Mouse (Mus musculus): ENCODE measurements around the gene Cap2.

Cap2 gene

DNA sequence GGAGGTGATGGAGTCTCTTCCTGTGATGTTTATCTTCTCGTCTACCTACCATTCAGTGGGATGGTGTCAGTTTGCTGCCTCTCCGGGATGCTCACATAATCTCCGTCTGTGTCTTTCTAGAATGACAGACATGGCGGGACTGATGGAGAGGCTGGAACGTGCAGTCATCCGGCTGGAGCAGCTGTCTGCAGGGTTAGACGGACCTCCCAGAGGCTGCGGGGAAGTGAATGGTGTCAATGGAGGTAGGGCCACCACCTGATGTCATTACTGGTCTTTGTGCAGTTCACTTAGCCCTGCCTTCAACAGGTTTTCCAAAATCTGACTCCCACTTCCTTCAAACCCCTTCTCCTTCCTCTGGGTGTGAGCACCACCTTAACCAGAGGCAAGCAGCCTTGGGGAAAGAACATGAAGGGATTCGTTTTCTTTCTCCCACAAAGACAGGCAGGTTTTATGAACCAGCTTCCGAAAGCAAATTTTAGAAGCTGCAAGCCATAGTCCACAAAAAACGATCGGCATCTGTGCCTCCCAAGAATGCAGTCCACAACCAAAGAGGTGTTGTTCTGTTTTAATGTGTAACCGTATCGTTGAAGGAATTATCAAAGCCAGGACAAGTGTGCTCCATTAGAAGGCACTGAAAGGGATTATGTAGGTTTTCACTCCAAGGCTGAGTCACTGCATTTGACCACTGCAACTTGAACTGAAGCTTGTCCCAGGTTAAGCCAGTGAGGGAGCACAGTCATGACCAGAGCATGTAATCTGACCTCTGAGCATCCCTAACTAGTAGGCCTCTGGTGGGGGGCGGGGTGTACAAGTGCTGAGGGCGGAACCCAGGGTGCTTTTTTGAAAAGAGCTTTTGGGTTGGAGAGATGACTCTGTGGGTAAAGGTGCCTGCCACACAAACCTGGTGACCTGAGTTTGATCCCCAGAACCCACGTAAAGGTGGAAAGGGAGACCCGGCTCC lies 23.9 kb downstream of the Cap2 start:
- no peak for DNase-seq (ENCODE audit: low spot score in 2 of 2)

GRCm38 (mm10) chr13:46526645-46527044 lies 25.0 kb downstream of the Cap2 start:
- DNase-seq (ENCODE audit: low spot score in 2 of 2), result no peak

- no peak for DNase-seq (ENCODE audit: low spot score in 2 of 2)
These were observed 25.7 kb downstream of the Cap2 start for GRCm38 (mm10) chr13:46527340-46527739.

DNA sequence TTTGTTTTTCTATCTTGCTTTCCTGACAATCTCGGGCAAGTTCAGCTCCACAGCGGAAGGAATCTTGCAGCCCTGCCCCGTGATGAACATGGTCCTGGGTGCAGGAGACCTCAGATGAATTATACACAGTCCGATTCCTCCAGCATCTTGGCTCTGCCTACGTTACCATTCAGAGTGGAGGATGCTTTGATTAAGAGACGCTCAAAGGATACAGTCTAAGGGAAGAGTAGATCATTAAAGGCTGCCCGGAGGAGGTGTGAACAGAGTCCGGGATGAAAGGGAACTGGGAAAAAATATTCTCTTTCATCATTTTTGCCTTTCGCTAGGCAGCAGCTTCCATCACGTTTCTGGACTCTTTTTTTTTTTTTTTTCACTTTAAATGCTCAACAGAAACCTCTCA lies 27.4 kb downstream of the Cap2 start:
- DNase-seq (ENCODE audit: low spot score in 2 of 2), result no peak

- no peak for DNase-seq (ENCODE audit: low spot score in 2 of 2)
These were observed 28.9 kb downstream of the Cap2 start for GRCm38 (mm10) chr13:46530546-46530945.

DNA sequence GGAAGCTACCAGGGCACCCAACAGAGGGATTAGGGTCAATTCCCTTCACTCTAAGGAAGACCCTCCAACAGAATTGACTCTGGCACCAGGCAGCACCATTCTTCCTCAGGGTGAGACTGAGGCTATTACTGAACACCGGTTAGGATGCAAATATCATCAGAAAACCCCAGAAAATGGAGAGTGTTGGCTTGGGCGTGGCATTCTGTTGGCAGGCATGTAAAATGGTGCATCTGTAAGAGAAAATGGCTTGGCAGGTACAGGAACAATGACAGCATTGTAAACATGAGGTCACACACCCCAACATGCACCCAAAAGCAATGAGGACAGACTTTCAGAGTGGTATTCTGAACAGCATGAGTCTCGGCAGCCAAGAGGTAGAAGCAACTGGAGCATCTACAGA lies 30.0 kb downstream of the Cap2 start:
- DNase-seq (ENCODE audit: low spot score in 2 of 2), result no peak

DNA sequence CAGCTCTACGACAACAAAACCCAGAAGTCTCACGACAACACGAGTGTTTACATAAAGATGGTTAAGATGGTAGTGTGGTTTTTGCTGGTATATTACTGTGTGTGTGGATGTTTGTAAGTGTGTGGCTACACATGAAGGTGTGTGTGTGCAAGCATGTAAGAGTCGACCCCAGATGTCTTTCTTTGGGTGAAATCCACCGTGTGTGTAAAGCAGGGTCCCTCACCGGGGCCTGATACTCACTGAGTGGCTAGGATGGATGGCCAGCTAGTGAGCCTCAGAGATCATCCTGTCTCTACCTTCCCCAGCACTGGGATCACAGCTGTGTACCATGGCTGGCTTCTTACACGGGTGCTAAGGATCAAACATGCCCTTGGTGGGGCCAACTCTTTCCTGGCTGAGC lies 30.6 kb downstream of the Cap2 start:
- no peak for DNase-seq (ENCODE audit: low spot score in 2 of 2)

DNA sequence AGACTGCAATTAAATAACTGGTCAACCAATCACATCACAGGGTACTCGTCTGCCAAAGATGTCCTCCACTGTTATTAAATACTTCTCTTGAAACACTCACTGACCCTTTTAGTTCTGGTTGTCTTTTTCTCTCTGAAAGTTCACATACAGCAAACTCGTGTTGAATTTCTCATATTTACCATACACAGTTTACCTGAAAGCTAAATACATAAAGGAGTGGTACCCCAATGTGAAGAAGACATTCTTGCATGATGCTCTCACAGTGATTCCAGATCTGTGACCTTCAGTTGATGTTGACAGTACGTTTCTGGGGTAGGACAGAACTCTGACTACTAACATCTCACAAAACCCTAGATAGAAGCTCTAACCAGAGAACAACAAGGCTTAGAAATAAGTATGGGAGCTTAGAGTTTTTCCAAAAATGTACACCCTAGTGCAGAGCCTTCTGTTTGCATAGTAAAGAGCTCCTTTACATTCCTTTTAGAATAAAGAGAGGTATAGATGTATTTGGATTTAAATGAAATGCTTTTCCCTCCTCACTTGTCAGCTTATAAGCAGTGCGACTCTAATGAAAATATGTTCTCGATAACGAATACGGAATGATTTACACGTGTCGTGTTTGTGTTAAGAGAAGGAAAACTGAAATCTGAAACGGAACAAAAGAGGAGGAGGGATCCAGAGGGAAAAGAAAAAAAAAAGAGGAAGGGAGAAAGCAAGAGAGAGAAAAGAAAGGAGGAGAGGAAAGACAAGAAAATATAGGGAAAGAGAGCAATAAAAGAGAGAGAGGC lies 31.9 kb downstream of the Cap2 start:
- no peak for DNase-seq (ENCODE audit: low spot score in 2 of 2)

- DNase-seq (ENCODE audit: low spot score in 2 of 2), result no peak
These were observed 32.7 kb downstream of the Cap2 start for GRCm38 (mm10) chr13:46534171-46534968.

GRCm38 (mm10) chr13:46534969-46535785 lies 33.5 kb downstream of the Cap2 start:
- DNase-seq (ENCODE audit: low spot score in 2 of 2), result no peak

DNA sequence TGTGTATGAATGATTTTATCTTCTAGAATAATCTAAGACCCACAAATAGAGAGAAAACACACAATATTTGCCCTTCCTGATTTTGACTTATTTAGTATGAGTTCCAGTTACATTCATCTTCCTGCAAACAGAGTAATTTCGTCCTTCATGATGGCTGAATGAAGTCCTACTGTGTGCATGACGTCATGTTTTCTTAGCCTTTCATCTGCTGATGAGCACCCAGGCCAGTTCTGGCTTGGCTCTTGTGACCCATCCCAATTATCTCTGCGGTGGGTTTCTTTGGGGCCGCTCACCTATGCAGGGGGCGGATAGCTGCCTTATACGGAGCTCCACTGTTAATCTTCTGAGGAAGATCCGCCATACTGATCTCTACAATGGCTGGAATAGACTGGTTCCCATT lies 37.6 kb downstream of the Cap2 start:
- no peak for DNase-seq (ENCODE audit: low spot score in 2 of 2)

GRCm38 (mm10) chr13:46540943-46541342 lies 39.3 kb downstream of the Cap2 start:
- no peak for DNase-seq (ENCODE audit: low spot score in 2 of 2)

DNA sequence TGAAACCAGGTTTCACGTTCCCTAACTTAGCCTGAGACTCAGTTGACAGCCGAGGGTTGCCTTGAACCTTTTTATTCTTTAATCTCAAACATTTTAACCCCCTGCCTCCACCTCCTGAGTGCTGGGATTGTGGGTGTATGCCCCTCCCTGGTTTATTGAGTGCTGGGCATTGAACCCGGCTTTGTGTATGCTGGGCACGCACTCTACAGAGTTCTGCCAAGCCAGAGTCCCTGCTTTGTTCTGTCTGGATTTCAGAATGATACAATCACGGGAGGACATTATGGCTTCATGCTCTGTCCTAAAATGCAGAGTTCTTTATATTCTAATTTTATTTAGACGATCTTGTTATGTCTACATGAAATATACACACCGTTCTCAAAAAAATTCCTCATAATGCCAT lies 41.1 kb downstream of the Cap2 start:
- DNase-seq (ENCODE audit: low spot score in 2 of 2), result no peak

GRCm38 (mm10) chr13:46544608-46545007 lies 43.0 kb downstream of the Cap2 start:
- DNase-seq (ENCODE audit: low spot score in 2 of 2), result no peak

DNA sequence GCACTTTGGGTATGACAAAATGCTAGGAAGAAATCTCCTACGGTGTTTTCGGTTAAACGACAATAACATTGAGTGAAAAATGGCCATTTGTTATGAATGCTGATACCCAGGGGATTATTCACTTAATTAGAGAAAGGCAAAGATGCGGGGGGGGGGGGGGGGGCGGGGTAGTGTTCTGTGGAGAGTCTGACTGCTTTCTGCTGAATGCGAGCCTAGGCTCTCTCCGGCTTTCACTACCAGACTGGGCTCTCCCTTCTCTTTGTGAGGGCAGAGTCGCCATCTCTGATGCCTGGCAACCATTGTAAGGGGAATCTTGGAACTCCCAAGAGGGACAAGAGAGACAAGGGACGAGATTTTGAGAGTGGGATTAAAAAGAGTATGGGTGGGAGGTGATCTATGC lies 43.4 kb downstream of the Cap2 start:
- no peak for DNase-seq (ENCODE audit: low spot score in 2 of 2)

GRCm38 (mm10) chr13:46546846-46547245 lies 45.2 kb downstream of the Cap2 start:
- DNase-seq (ENCODE audit: low spot score in 2 of 2), result no peak

DNA sequence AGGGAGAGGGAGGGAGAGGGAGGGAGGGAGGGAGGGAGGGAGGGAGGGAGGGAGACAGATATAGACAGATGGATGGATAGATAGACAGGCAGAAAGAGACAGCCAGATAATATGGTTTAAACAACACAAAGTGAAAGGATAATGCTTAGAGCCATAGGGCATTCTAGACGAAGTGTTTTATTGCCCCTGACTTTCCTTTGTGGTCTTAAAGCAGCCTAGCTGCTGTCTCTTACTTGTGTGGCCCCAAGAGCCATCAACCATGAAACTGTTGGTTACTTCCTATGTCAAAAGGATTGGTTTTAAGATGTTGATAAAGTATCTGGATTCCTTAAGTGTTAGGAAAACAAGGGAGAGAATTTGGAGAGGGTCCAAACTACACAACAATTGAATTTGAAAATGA lies 45.6 kb downstream of the Cap2 start:
- DNase-seq (ENCODE audit: low spot score in 2 of 2), result no peak

DNA sequence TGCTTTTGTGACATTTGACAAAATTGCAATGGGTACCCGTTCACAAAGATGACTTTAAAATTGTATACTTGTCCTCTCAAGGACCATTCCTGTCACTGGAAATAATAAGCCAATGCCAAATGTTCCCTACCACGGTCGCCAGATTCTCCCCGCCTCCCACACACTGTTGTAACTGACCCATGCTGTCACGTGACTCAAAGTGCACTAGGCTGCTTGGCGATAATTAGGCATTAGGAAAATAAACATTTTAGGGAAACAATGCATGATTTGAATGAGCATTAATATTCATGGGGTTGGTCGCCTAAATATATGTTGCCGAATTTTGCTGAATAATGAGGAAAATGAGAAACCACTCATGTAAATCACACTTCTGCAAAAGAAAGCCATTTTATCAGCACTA lies 46.5 kb downstream of the Cap2 start:
- DNase-seq (ENCODE audit: low spot score in 2 of 2), result no peak

DNA sequence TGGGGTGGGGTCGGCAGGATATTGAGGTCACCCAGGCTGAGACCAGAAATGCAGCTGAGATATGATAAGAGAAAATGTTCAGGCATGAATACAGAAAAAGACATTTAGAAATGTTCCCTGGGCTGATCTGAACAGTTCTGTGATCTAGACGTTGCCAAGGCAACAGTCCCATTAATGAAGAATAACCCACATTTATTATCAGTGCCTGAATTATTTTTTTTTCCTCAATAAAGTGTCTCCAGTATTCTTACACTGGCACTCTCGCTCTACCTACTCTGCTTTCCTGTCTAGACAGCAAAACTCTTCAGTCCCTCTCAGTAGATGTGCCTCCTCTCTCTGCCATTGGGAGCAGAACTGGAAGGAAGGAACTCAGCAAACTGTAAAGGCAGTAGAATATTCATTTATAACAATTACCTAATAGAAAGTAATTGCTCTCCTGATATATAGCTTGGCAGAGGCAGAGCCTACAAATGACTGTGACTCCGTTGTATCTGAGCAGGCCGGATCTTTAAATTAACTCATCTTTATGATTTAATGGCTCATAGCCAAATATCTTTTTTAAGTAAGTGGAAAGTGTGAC lies 47.0 kb downstream of the Cap2 start:
- DNase-seq (ENCODE audit: low spot score in 2 of 2), result no peak

DNA sequence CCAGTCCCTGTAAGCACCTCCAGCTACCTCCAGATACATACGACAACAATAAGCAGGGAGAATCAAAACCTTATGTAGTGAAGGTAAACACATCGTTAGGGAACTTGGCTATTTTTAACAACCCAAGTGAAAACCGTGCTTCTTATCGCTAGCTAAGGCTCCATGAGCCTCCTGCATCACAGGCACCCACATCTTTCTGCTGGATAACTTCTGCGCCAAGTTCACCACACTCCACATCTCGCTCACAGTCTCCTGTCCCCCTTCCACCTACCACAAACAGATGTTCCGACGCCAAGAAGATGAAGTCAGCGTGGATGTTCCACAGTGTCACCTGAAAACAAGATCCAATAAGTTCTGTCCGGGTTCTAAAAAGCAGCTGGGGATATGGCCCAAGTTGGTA lies 49.0 kb downstream of the Cap2 start:
- no peak for DNase-seq (ENCODE audit: low spot score in 2 of 2)

GRCm38 (mm10) chr13:46554736-46555135 lies 53.1 kb downstream of the Cap2 start:
- no peak for DNase-seq (ENCODE audit: low spot score in 2 of 2)

All from frontal cortex, postnatal 10 days (tissue).